Mouse (Mus musculus) limb, embryonic 12.5 days (tissue): ENCODE measurements around the gene Aurkaip1. TPM values are rescaled to one million over a fixed set of nuclear protein-coding genes. Genes with fewer than 3 reads are reported as not detected.

Experiments used
- ATAC-seq: fragments of 200-750 bp; cut with Nextera tagmentation; 2 replicates; pipeline ENCODE4 v1.8.0; 2017; ENCODE audit warnings: low read depth, moderate TSS enrichment; ENCODE audit not compliant: insufficient number of reproducible peaks, insufficient read depth, low FRiP score, low TSS enrichment
- H3K27ac ChIP-seq: fragments of 300-500 bp; sonication (generic); 2 replicates; pipeline ENCODE4 v1.5.1; 2016; ENCODE audit warnings: mild to moderate bottlenecking, moderate library complexity
- H3K27me3 ChIP-seq: fragments of 300-500 bp; sonication (generic); 2 replicates; pipeline ENCODE4 v1.6.1; 2016; ENCODE audit warnings: mild to moderate bottlenecking, moderate library complexity
- H3K36me3 ChIP-seq: fragments of 300-500 bp; sonication (generic); 2 replicates; pipeline ENCODE4 v1.6.1; 2016; ENCODE audit warnings: mild to moderate bottlenecking, moderate library complexity
- H3K4me1 ChIP-seq: fragments of 300-500 bp; sonication (generic); replicated peaks from 2 replicates; pipeline ENCODE4 v1.6.1; 2016
- H3K4me2 ChIP-seq: fragments of 300-500 bp; sonication (generic); 2 replicates; pipeline ENCODE4 v1.6.1; 2016; ENCODE audit warnings: mild to moderate bottlenecking, moderate library complexity
- H3K4me3 ChIP-seq: fragments of 300-500 bp; sonication (generic); replicated peaks from 2 replicates; pipeline ENCODE4 v1.5.1; 2016; ENCODE audit warnings: mild to moderate bottlenecking
- H3K9ac ChIP-seq: fragments of 300-500 bp; sonication (generic); replicated peaks from 2 replicates; pipeline ENCODE4 v1.6.1; 2016; ENCODE audit warnings: mild to moderate bottlenecking, moderate library complexity
- H3K9me3 ChIP-seq: fragments of 300-500 bp; sonication (generic); 2 replicates; pipeline ENCODE4 v1.6.1; 2016; ENCODE audit warnings: mild to moderate bottlenecking, moderate library complexity
- WGBS: fragments of 180-500 bp; shearing (Covaris S2); methylation state at CpG from one replicate; pipeline ENCODE4 v1.1.7; 2016; 5-methylcytosine and 5-hydroxymethylcytosine counted together
- polyA plus RNA-seq: library from polyadenylated mRNA; unstranded; fragments of >200 nt; fragmentation: Nextera tagmentation; extraction: Ambion mirVana; gene quantifications from 2 replicates; pipeline ENCODE4 v1.2.1, GENCODE M21; 2016

Aurkaip1 gene
- polyA plus RNA-seq, 1 experiment from 2014 or later = 151 TPM

DNA sequence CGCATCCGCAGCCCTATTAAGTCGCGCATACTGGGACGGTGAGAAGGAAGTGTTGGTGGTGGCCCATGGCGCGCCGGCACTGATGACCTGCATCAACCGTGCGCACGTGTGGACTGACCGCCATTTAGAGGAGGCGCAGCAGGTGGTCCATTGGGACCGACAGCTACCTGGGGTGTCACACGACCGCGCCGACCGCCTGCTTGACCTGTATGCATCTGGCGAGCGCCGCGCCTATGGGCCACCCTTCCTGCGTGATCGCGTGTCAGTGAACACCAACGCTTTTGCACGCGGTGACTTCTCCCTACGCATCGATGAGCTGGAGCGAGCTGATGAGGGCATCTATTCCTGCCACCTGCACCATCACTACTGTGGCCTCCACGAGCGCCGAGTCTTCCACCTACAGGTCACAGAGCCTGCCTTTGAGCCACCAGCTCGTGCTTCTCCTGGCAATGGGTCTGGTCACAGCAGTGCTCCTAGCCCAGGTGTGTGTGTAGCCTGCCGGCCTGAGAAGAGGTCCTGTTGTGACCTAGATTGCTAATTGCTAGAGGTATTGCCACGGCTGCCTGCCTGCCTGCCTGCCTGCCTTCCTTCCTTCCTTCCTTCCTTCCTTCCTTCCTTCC is 10.7 kb downstream of the Aurkaip1 start:
- 0 out of 2 replicates have a peak, but pooled peaks have one; percentile 2 for ATAC-seq
- Histone ChIP-seq H3K9me3 (no peaks in the 10 kb centered on the region), H3K27ac (no peak overlapping the region)

DNA sequence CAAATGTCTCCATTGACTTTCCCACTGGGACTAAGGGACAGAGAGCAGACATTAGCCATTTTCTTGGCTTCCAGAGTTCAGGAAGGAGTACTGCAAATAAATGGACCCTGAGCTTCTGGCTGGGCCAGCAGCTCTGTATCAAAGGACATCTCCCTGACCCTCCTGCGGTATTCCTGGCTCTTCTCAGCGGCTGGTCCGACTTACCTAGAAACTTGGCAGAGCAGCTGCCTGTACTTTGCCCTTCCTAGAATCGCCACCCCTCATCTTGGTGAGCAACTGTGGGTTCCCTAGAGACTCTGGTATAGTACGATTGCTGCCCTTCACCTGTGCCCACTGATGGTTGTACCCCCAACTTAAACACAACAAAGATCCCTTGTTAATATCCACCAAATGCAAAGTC is 12.2 kb downstream of the Aurkaip1 start:
- H3K9me3 ChIP-seq = no peaks in the 10 kb centered on the region
- WGBS = 90% methylated on average over 5 of the region's 5 CpGs
- H3K4me1 ChIP-seq = peaks cover 42% of the 10 kb centered on the region
- H3K27ac ChIP-seq = no peak overlapping the region
- no peak for ATAC-seq
- H3K4me2 ChIP-seq = no peak overlapping the region
- no peak overlapping the region for H3K9ac ChIP-seq
- H3K4me3 ChIP-seq = no peak overlapping the region
- peaks cover 25% of the 10 kb centered on the region for H3K36me3 ChIP-seq
- H3K27me3 ChIP-seq = peaks cover 8% of the 10 kb centered on the region; the same call in 1 of the 2 replicates

More for the DNA sequence above, 10.7 kb downstream of the Aurkaip1 start:
- H3K4me2 ChIP-seq = peak overlapping the region; percentile 98
- peak overlapping the region; percentile 59; the same call in 1 of the 2 replicates for H3K9ac ChIP-seq
- peak overlapping the region; percentile 52; the same call in 1 of the 2 replicates for H3K4me3 ChIP-seq
- WGBS = 43% methylated on average over 38 of the region's 38 CpGs
- peaks cover 35% of the 10 kb centered on the region for H3K4me1 ChIP-seq
- H3K36me3 ChIP-seq = peaks cover 25% of the 10 kb centered on the region
- peaks cover 8% of the 10 kb centered on the region; the same call in 1 of the 2 replicates for H3K27me3 ChIP-seq

DNA sequence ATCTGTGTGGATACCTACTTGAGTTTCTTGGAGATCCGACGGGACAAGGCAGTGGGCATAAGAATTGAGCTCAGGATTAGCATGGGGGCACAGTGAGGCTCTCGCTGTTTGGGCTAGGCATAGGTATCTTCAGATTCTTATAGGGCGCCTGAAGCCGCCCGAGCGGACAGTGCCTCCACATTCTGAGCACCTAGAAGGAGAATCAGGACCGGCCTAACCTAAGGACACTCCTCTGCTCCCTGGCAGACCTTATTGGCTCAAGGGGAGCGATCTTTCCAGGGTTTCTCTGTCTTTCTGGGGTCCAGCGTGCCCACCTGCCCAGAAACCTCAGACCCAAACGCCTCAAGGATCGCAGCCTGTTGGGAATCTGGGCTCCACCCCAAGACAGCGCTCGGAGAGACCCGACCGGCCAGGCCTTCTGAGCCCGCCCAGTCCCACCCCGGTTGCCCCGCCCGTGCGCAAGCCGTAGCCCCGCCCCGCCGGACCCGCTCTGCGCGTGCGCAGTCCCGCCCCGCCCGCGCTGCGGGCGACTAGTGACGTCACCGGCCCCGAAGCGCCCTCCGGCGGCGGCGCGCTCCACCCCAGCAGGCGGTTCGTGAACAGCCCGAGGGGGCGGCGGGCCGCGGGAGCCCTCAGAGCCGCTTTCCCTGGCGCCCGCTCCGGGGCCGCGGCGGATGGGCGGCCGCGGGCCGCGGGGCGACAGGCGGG is 16.0 kb downstream of the Aurkaip1 start, which contains the start of gene Dvl1:
TSS of gene Dvl1 (plus strand) at position 532 of the 708 bp plus-strand sequence.
- Histone ChIP-seq H3K9me3 (no peaks in the 10 kb centered on the region), H3K27me3 (peaks cover under 1% of the 10 kb centered on the region; the same call in 1 of the 2 replicates), H3K36me3 (peaks cover 21% of the 10 kb centered on the region), H3K4me2 (peak within 1 kb of the TSS; percentile 92), H3K4me3 (peak within 1 kb of the TSS; percentile 73), H3K4me1 (peaks cover 20% of the 10 kb centered on the region), H3K9ac (peak within 1 kb of the TSS; percentile 73), H3K27ac (peak within 1 kb of the TSS; percentile 59; the same call in 1 of the 2 replicates)
- WGBS = 2% methylated on average over 65 of the region's 65 CpGs
- ATAC-seq = peak; percentile 88

DNA sequence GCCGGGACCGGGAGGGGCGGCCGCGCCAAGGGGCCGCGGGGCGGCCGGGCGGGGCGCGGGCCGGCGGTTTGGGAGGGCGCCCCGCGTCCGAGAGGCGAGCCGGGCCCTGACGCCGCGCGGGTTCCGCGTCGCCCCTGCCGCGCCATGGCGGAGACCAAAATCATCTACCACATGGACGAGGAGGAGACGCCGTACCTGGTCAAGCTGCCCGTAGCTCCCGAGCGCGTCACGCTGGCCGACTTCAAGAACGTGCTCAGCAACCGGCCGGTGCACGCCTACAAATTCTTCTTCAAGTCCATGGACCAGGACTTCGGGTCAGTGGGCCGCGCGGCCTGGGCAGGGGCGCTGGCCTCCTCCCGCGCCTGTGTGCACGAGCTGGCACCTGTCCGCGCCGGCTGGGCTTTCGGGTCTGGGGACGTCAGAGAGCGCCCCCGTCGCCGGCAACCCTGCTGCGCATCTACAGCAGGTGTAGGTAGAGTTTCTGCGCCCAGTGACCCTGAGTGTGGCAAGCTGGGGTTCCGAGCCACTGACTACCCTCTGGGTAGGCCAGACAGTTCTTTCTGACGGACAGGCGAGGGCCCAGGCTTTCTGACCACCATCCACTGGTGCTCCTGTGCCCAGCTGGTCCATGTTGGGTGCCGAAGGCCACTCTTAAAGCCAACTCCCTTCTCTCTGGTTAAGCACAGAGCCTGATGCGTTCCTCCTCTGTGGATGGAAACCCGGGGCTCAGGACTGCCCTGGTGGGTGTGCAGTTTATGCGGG is 16.7 kb downstream of the Aurkaip1 start:
- Histone ChIP-seq H3K9me3 (no peaks in the 10 kb centered on the region), H3K27me3 (no peaks in the 10 kb centered on the region), H3K36me3 (peaks cover 15% of the 10 kb centered on the region), H3K27ac (no peak overlapping the region; the same call in 1 of the 2 replicates), H3K9ac (peak overlapping the region; percentile 73), H3K4me2 (peak overlapping the region; percentile 92), H3K4me3 (peak overlapping the region; percentile 73), H3K4me1 (peaks cover 20% of the 10 kb centered on the region)
- 3% methylated on average over 50 of the region's 69 CpGs for WGBS
- no peak; the same call in 1 of the 2 replicates for ATAC-seq

DNA sequence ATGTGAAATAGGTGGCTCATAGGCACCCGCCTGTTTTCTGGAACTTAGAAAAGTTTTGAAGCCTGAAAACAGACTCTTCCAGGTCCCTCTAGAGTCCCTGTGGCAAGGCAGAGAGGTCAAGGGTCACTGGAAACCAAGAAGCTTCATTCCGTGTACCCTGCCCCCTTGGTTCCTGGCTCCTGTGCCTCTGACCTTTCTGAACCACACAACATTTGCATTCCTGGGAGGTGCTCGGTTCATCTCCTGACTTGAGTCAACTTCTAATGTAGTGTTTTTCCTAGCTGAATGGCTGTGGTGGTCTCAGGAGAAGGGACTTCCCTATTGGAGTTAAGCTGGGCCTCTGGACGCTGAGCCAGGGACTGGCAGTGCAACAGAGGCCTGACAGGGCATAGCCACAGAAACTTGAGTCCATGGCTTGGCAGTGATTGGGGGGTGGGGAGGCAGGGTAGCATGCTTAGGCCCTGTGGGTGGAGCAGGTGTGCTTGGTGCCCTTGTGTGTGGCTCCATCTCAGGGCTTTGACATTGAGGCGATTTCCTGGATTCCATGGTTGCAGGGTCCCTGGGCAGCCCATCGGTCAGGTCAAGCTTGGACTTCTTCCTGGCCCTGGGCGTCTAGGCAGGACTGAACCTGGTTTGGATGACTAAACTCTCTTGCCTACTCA is 17.5 kb downstream of the Aurkaip1 start:
- no peaks in the 10 kb centered on the region for H3K9me3 ChIP-seq
- H3K4me1 ChIP-seq = peaks cover 20% of the 10 kb centered on the region
- H3K27me3 ChIP-seq = no peaks in the 10 kb centered on the region
- peak overlapping the region; percentile 92 for H3K4me2 ChIP-seq
- no peak overlapping the region for H3K27ac ChIP-seq
- peak overlapping the region; percentile 73 for H3K4me3 ChIP-seq
- no peak for ATAC-seq
- peaks cover 14% of the 10 kb centered on the region for H3K36me3 ChIP-seq
- WGBS = 69% methylated on average over 7 of the region's 7 CpGs
- H3K9ac ChIP-seq = peak overlapping the region; percentile 73; the same call in 1 of the 2 replicates

DNA sequence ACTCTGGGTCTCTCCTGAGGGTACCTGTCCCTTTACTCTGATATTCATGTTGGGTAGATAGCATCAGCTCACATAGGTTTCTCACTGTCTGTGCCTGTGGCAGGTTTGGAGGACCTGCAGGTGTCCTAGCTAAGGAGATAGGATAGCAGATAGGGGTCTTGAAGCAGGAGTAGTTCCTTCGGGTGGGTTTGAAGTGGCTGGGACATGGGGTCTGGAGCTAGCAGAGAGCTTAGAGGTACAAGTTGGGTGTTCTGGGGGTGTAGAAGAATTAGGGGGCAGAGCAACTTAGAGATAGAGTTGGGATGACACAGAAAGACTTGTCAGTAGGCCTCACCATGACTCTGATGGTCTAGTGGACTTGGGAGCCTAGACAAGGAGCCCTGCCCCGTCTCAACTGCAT is 18.3 kb downstream of the Aurkaip1 start:
- WGBS = 87% methylated on average over 2 of the region's 2 CpGs
- Histone ChIP-seq H3K27ac (no peak overlapping the region), H3K9ac (no peak overlapping the region), H3K27me3 (no peaks in the 10 kb centered on the region), H3K36me3 (peaks cover 13% of the 10 kb centered on the region), H3K4me1 (peaks cover 20% of the 10 kb centered on the region), H3K9me3 (no peaks in the 10 kb centered on the region), H3K4me2 (no peak overlapping the region), H3K4me3 (no peak overlapping the region)
- no peak for ATAC-seq

DNA sequence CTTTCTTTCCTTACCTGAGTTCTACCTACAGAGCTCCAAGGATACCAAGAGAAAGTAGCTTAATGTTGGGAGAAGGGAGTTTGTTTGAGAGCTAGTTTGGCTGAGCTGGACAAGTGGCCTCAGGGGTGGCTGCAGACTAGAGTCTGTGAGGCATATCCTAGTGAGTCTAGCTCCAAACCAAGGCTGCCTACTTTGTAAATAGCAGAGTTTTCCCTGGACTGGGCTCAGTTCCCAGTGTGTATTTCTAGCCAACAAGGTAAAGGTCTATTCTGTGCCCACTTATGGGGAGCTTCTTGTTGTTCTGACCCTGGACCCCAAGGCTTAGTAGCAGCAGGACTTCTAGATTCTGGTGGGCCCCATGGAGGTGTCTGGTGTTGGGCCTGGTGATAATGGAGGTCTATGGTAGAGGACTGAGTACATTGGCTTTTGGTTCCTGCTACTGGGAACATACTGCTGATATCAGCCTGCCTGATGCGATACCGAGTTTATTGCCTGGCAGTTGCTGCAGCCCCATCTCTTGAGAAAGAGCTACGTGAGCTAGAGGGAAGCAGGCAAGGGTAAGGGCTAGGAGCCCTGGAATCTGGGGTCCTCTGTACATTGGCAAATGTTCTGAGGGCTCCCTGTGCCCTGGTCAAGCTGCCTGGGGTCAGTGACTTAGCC is 18.9 kb downstream of the Aurkaip1 start:
- no peak overlapping the region for H3K4me3 ChIP-seq
- H3K27ac ChIP-seq = no peak overlapping the region
- WGBS = 96% methylated on average over 3 of the region's 3 CpGs
- no peak overlapping the region for H3K4me2 ChIP-seq
- no peak overlapping the region for H3K9ac ChIP-seq
- H3K36me3 ChIP-seq = peaks cover 18% of the 10 kb centered on the region
- peaks cover 20% of the 10 kb centered on the region for H3K4me1 ChIP-seq
- H3K27me3 ChIP-seq = no peaks in the 10 kb centered on the region
- H3K9me3 ChIP-seq = no peaks in the 10 kb centered on the region
- no peak for ATAC-seq

DNA sequence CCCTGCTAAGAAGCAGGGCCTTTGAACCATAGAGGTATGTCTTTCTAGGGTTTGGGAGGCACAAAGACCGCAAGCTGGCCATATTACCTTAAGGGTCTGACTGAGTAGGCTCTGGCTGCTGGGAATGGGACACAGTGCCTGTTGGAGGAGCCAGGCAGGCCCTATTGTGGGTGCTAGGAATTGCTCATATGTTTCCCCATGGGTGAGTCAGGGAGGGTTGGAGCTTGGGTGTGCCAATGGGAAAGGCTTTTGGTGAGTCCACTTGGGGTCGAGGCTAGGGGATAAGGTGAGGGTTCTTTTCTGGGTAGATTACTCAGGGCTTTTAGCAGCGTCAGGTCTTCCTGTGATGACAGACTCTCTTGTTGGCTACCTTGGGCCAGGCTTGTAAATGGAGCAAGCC is 20.3 kb downstream of the Aurkaip1 start:
- H3K36me3 ChIP-seq = peaks cover 33% of the 10 kb centered on the region
- ATAC-seq = no peak
- WGBS = 94% methylated on average over 3 of the region's 3 CpGs
- H3K9ac ChIP-seq = no peak overlapping the region
- no peak overlapping the region for H3K27ac ChIP-seq
- peaks cover 19% of the 10 kb centered on the region for H3K4me1 ChIP-seq
- no peaks in the 10 kb centered on the region for H3K9me3 ChIP-seq
- H3K4me3 ChIP-seq = no peak overlapping the region
- H3K27me3 ChIP-seq = no peaks in the 10 kb centered on the region
- H3K4me2 ChIP-seq = no peak overlapping the region

DNA sequence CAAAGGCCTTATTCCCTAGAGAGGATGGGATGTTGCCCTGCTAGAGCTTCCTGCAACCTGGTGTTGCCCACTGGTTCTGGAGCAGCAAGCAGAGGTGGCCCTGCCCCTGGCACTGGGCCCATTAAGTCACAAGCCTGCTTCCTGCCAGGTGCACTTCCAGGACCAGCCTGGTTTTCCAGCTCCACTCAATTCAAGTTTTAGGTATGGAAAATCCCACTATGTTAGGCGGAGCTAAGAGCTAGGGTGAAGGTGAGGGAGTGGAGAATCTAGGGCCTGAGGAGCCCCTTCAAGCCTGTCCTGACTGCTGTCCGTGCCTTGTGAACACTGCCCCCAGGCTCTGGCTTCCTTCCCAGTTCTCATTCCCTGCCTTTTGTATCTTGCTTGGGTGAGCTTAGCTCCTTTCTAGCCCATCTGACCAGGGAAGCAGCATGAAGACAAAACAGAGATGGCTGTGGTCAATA is 20.9 kb downstream of the Aurkaip1 start:
- Histone ChIP-seq H3K27ac (no peak overlapping the region), H3K4me3 (no peak overlapping the region), H3K9me3 (no peaks in the 10 kb centered on the region), H3K4me1 (peaks cover 13% of the 10 kb centered on the region), H3K36me3 (peaks cover 39% of the 10 kb centered on the region), H3K9ac (no peak overlapping the region), H3K4me2 (no peak overlapping the region), H3K27me3 (no peaks in the 10 kb centered on the region)
- WGBS = 80% methylated on average over 2 of the region's 2 CpGs
- no peak for ATAC-seq

DNA sequence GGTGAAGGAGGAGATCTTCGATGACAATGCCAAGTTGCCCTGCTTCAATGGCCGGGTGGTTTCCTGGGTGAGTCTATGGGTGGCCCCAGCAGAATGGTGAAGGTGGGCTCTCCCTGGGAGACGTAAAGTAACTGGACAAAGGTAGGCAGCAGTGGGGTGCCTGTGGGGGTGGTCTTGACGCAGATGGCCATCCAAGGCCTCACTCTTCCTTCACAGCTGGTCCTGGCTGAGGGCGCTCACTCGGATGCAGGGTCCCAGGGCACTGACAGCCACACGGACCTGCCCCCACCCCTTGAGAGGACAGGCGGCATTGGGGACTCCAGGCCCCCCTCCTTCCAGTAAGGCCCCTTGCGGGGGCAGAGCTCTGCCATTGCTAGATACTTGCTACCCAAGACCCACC is 22.3 kb downstream of the Aurkaip1 start:
- Histone ChIP-seq H3K36me3 (peaks cover 51% of the 10 kb centered on the region), H3K9ac (no peak overlapping the region)
- WGBS = 94% methylated on average over 9 of the region's 9 CpGs

More for the DNA sequence above, 22.3 kb downstream of the Aurkaip1 start:
- no peak for ATAC-seq
- Histone ChIP-seq H3K4me1 (peaks cover 6% of the 10 kb centered on the region), H3K27me3 (no peaks in the 10 kb centered on the region), H3K4me3 (no peak overlapping the region), H3K9me3 (no peaks in the 10 kb centered on the region), H3K27ac (no peak overlapping the region), H3K4me2 (no peak overlapping the region)
